Mouse (Mus musculus) midbrain, embryonic 11.5 days (tissue): Measurements from ENCODE around the gene B230217C12Rik. TPM values are rescaled to one million over a fixed set of nuclear protein-coding genes. Genes with fewer than 3 reads are reported as not detected.

Source experiments
- ATAC-seq: fragments of 200-750 bp; cut with Nextera tagmentation; 2 replicates; pipeline ENCODE4 v1.8.0; 2017; ENCODE audit warnings: moderate TSS enrichment, moderate library complexity; ENCODE audit not compliant: low FRiP score
- DNase-seq: peaks from one replicate; pipeline ENCODE4 v3.0.0; 2015; ENCODE audit warnings: low spot score; ENCODE audit errors: missing footprints
- H3K27ac ChIP-seq: fragments of 300-500 bp; sonication (generic); 2 replicates; pipeline ENCODE4 v1.5.1; 2014; ENCODE audit warnings: low read depth, low read length
- H3K27me3 ChIP-seq: fragments of 300-500 bp; sonication (generic); 2 replicates; pipeline ENCODE4 v1.6.1; 2014; ENCODE audit warnings: mild to moderate bottlenecking, low read length, moderate library complexity, mixed read lengths; ENCODE audit not compliant: control insufficient read depth, insufficient read depth
- H3K36me3 ChIP-seq: fragments of 300-500 bp; sonication (generic); 2 replicates; pipeline ENCODE4 v1.6.1; 2014; ENCODE audit warnings: mild to moderate bottlenecking, low read length, moderate library complexity, mixed read lengths; ENCODE audit not compliant: control insufficient read depth, insufficient read depth
- H3K4me1 ChIP-seq: fragments of 300-500 bp; sonication (generic); 2 replicates; pipeline ENCODE4 v1.6.1; 2014; ENCODE audit warnings: low read length; ENCODE audit not compliant: control insufficient read depth, insufficient read depth
- H3K4me2 ChIP-seq: fragments of 300-500 bp; sonication (generic); 2 replicates; pipeline ENCODE4 v1.6.1; 2014; ENCODE audit warnings: mild to moderate bottlenecking, moderate library complexity
- H3K4me3 ChIP-seq: fragments of 300-500 bp; sonication (generic); 2 replicates; pipeline ENCODE4 v1.5.1; 2014; ENCODE audit warnings: low read depth, low read length
- H3K9ac ChIP-seq: fragments of 300-500 bp; sonication (generic); 2 replicates; pipeline ENCODE4 v1.6.1; 2014; ENCODE audit warnings: low read length
- H3K9me3 ChIP-seq: fragments of 300-500 bp; sonication (generic); 2 replicates; pipeline ENCODE4 v1.6.1; 2016; ENCODE audit warnings: low read length; ENCODE audit not compliant: control insufficient read depth
- WGBS: fragments of 180-500 bp; shearing (Covaris S2); extraction: QIAGEN DNeasy Blood & Tissue Kit; methylation state at CpG from one replicate; pipeline ENCODE4 v1.1.7; 2014; 5-methylcytosine and 5-hydroxymethylcytosine counted together
- polyA plus RNA-seq: library from polyadenylated mRNA; unstranded; fragments of >200 nt; fragmentation: Nextera tagmentation; extraction: Ambion mirVana; gene quantifications from 2 replicates; pipeline ENCODE4 v1.2.1, GENCODE M21; 2014

B230217C12Rik gene
- 14.7 and 17.3 TPM in 2 replicates for polyA plus RNA-seq

GRCm38 (mm10) chr11:97840539-97840954 is at the start of gene B230217C12Rik:
Gene B230217C12Rik, plus strand, starts transcription at chr11:97840780.
- Histone ChIP-seq H3K9me3 (no peaks in the 10 kb centered on the region), H3K27me3 (no peaks in the 10 kb centered on the region), H3K4me2 (peak within 1 kb of the TSS; percentile 56), H3K4me3 (peak within 1 kb of the TSS; percentile 52), H3K36me3 (0 out of 2 replicates have a peak, but pooled peaks cover 2% of the 10 kb centered on the region), H3K9ac (peak within 1 kb of the TSS; percentile 80), H3K27ac (peak within 1 kb of the TSS; percentile 69), H3K4me1 (peaks cover 6% of the 10 kb centered on the region; the same call in 1 of the 2 replicates)
- no peak for DNase-seq
- WGBS = 5% methylated on average over 6 of the region's 6 CpGs
- ATAC-seq = peak; percentile 65

- ATAC-seq (no peak), DNase-seq (peak; percentile 93)
- H3K27me3 ChIP-seq = no peaks in the 10 kb centered on the region
- H3K9ac ChIP-seq = no peak overlapping the region
- no peak overlapping the region for H3K27ac ChIP-seq
- no peaks in the 10 kb centered on the region for H3K4me1 ChIP-seq
- WGBS = 5% methylated on average over 2 of the region's 2 CpGs
- H3K36me3 ChIP-seq = no peaks in the 10 kb centered on the region
- no peak overlapping the region for H3K4me3 ChIP-seq
- H3K4me2 ChIP-seq = no peak overlapping the region
- H3K9me3 ChIP-seq = no peaks in the 10 kb centered on the region
These were observed 47.4 kb upstream of the B230217C12Rik start for GRCm38 (mm10) chr11:97793165-97793564.

- Histone ChIP-seq H3K4me1 (peaks cover 9% of the 10 kb centered on the region), H3K27ac (no peak overlapping the region), H3K4me3 (no peak overlapping the region), H3K4me2 (no peak overlapping the region), H3K9ac (no peak overlapping the region), H3K27me3 (no peaks in the 10 kb centered on the region), H3K9me3 (no peaks in the 10 kb centered on the region), H3K36me3 (no peaks in the 10 kb centered on the region)
- WGBS = 4% methylated on average over 6 of the region's 6 CpGs
- DNase-seq (peak; percentile 97), ATAC-seq (no peak)
These were observed 43.7 kb upstream of the B230217C12Rik start for GRCm38 (mm10) chr11:97796910-97797309.

GRCm38 (mm10) chr11:97797369-97798082 is 43.1 kb upstream of the B230217C12Rik start:
- H3K27me3 ChIP-seq = no peaks in the 10 kb centered on the region
- H3K36me3 ChIP-seq = no peaks in the 10 kb centered on the region
- WGBS = 63% methylated on average over 15 of the region's 15 CpGs
- ATAC-seq (no peak), DNase-seq (peak; percentile 82)
- H3K4me3 ChIP-seq = no peak overlapping the region
- no peak overlapping the region for H3K4me2 ChIP-seq
- no peak overlapping the region for H3K9ac ChIP-seq
- no peak overlapping the region for H3K27ac ChIP-seq
- no peaks in the 10 kb centered on the region for H3K9me3 ChIP-seq
- peaks cover 16% of the 10 kb centered on the region for H3K4me1 ChIP-seq

GRCm38 (mm10) chr11:97798083-97798435 is 42.5 kb upstream of the B230217C12Rik start:
- no peak overlapping the region; the same call in 1 of the 2 replicates for H3K4me2 ChIP-seq
- peaks cover 16% of the 10 kb centered on the region for H3K4me1 ChIP-seq
- H3K4me3 ChIP-seq = no peak overlapping the region
- 38% methylated on average over 8 of the region's 8 CpGs for WGBS
- no peak overlapping the region for H3K27ac ChIP-seq
- no peak overlapping the region for H3K9ac ChIP-seq
- DNase-seq (peak; percentile 84), ATAC-seq (no peak)
- no peaks in the 10 kb centered on the region for H3K9me3 ChIP-seq
- H3K27me3 ChIP-seq = no peaks in the 10 kb centered on the region
- H3K36me3 ChIP-seq = no peaks in the 10 kb centered on the region

- ATAC-seq = peak; percentile 23; the same call in 1 of the 2 replicates
- Histone ChIP-seq H3K4me1 (peaks cover 16% of the 10 kb centered on the region), H3K27me3 (no peaks in the 10 kb centered on the region), H3K9me3 (no peaks in the 10 kb centered on the region), H3K4me3 (peak within 1 kb of the TSS; percentile 82), H3K36me3 (no peaks in the 10 kb centered on the region), H3K9ac (peak within 1 kb of the TSS; percentile 88), H3K27ac (peak within 1 kb of the TSS; percentile 81), H3K4me2 (peak within 1 kb of the TSS; percentile 50)
- under 1% methylated on average over 11 of the region's 11 CpGs for WGBS
- DNase-seq = peak; percentile 99
These were observed 41.8 kb upstream of the B230217C12Rik start, which contains the start of gene Lasp1 for GRCm38 (mm10) chr11:97798782-97799145. Gene Lasp1, plus strand, starts transcription at chr11:97799000.

- Histone ChIP-seq H3K4me3 (peak overlapping the region; percentile 82), H3K9ac (peak overlapping the region; percentile 88), H3K4me2 (peak overlapping the region; percentile 50), H3K9me3 (no peaks in the 10 kb centered on the region), H3K4me1 (peaks cover 16% of the 10 kb centered on the region), H3K36me3 (no peaks in the 10 kb centered on the region), H3K27ac (peak overlapping the region; percentile 81), H3K27me3 (no peaks in the 10 kb centered on the region)
- DNase-seq (peak; percentile 99), ATAC-seq (peak; percentile 79)
- under 1% methylated on average over 64 of the region's 71 CpGs for WGBS
These were observed 41.2 kb upstream of the B230217C12Rik start for GRCm38 (mm10) chr11:97799146-97799993.

- peak overlapping the region; percentile 82 for H3K4me3 ChIP-seq
- no peaks in the 10 kb centered on the region for H3K9me3 ChIP-seq
- H3K4me1 ChIP-seq = peaks cover 21% of the 10 kb centered on the region
- peak; percentile 97 for DNase-seq
- no peaks in the 10 kb centered on the region for H3K27me3 ChIP-seq
- peak overlapping the region; percentile 50 for H3K4me2 ChIP-seq
- under 1% methylated on average over 31 of the region's 43 CpGs for WGBS
- peak overlapping the region; percentile 81 for H3K27ac ChIP-seq
- no peaks in the 10 kb centered on the region for H3K36me3 ChIP-seq
- peak overlapping the region; percentile 88 for H3K9ac ChIP-seq
- ATAC-seq = peak; percentile 78
These were observed 40.4 kb upstream of the B230217C12Rik start for GRCm38 (mm10) chr11:97799994-97800690.
